Mouse (Mus musculus): ENCODE results near the gene Rfx2.
A peak's percentile ranks its signal among the peaks of the same experiment; 100 is the strongest.

Rfx2 gene

DNA sequence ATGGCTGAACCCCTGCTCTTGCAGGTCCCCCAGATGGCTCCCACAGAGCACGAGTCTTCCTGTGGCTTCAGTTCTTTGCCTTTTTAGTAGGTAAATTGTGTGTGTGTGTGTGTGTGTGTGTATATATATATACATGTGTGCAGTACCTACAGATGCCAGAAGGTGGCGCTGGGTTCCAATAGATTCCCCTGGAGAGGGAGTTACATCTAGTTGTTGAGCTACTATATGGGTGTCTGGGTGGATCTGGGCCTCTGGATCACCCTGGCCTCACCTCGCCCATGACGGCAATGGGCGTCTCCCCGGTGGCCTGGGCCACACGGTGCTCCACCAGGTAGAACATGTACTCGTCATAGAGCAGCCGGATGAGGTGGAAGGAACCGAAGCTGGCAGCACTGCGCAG is 53.2 kb downstream of the Rfx2 start:
- DNase-seq = no peak

DNA sequence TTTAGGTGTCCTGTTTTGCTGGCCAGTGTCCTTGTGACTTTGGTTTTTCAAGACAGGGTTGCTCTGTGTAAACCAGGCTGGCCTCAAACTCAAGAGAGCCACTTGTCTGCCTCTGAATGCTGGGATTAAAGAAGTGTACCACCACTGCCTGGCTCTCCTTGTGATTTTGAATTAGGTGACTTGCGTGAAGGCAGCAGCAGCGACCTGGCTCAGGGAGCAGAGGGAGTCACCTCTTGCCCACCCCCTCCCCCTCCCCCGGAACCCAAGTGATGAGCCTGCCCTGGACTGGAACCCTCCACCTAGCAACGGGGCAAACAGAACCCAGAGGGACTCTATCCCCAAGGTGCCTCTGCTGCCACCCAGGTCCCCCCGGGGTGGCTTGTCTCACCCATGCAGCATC is 60.9 kb downstream of the Rfx2 start, which contains the start of gene Prr22:
Prr22 (plus strand) TSS at position 301 of the 400 bp plus-strand sequence.
- DNase-seq = no peak

DNA sequence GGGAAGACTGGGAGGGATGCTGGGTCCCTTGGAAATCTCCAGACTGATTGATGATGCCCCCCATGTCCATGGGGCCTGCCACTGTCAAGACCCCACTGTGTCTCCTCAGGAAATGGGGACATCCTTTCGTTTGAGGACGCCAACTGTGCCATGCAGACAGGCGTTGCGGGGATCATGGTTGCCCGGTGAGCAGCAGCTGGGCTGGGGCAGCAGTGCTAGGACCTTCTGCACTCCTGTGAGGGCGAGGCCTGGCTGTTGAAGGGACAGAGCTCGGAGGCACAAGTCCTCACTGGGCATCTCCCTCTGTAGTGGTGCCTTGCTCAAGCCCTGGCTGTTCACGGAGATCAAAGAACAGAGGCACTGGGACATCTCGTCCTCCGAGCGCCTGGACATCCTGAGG is 61.9 kb downstream of the Rfx2 start:
- DNase-seq = no peak

DNA sequence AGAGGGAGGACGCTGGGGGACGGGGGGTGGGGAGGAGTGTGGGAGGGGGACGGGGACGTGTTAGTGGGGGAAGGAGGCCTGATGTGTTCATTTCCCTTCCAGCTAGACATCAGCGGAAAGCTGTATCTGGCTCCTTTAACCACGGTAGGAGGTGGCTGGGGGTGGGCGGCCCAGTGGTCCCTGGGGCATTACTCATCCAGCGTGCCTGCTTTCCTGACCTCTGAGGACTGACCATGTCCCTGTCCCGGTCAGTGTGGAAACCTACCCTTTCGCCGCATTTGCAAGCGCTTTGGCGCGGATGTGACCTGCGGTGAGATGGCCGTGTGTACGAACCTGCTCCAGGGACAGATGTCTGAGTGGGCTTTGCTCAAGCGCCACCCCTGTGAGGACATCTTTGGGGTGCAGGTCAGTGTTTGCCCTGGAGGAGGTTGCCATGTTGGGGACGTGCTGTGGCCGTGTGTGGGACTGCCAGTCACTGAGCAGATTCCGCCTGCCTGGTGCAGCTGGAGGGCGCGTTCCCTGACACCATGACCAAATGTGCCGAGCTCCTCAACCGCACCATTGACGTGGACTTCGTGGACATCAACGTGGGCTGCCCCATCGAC is 63.2 kb downstream of the Rfx2 start:
- DNase-seq = no peak

DNA sequence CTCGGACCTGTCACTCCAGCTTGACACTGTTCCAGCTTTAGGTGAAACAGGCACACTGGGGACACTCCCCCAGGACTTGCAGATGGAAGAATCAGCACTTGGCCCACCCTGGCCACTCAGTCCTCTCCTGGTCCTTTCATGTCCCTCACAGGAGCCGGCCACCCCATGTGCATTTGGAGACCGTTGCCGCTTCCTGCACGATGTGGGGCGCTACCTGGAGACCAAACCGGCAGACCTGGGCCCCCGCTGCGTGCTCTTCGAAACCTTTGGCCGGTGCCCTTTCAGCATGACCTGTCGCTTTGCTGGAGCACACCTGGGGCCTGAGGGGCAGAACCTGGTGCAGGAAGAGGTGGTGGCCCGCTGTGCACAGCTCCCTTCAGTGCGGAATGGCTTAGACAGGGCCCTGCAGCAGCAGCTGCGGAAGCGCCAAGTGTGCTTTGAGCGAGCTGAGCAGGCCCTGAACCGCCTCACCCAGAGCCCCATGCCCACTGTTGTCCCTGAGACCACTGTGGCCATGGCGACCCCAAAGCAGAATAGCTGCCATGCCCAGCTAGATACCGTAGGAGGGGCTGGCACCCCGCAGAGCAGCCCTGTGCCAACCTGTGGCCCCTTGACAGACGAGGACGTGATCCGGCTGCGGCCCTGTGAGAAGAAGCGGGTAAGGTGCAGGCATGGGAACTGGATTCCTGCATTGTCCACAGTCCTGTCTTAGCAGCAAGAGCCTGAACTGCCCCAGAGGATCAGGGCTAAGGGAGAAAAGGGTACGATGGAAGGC is 64.0 kb downstream of the Rfx2 start:
- peak in 1 of 2 experiments; percentile 35 for DNase-seq

DNA sequence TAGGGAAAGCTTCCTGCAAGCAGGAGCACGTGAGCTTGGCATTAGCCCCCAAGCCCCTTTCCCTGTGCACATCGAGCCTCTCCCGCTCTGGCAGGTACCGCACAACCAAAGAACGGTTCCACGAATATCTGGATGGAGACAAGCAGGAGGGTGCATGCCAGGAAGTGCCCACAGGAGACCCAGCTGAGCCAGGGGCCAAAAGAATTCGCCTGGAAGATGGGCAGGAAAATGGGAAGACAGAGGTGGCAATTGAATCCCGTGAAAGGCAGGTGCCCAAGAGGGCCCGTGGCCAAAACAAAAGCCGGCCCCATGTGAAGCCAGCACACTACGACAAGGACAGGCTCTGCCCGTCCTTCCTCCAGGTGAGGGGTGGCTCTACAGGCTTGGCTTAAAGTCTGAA is 65.4 kb downstream of the Rfx2 start:
- DNase-seq = no peak

DNA sequence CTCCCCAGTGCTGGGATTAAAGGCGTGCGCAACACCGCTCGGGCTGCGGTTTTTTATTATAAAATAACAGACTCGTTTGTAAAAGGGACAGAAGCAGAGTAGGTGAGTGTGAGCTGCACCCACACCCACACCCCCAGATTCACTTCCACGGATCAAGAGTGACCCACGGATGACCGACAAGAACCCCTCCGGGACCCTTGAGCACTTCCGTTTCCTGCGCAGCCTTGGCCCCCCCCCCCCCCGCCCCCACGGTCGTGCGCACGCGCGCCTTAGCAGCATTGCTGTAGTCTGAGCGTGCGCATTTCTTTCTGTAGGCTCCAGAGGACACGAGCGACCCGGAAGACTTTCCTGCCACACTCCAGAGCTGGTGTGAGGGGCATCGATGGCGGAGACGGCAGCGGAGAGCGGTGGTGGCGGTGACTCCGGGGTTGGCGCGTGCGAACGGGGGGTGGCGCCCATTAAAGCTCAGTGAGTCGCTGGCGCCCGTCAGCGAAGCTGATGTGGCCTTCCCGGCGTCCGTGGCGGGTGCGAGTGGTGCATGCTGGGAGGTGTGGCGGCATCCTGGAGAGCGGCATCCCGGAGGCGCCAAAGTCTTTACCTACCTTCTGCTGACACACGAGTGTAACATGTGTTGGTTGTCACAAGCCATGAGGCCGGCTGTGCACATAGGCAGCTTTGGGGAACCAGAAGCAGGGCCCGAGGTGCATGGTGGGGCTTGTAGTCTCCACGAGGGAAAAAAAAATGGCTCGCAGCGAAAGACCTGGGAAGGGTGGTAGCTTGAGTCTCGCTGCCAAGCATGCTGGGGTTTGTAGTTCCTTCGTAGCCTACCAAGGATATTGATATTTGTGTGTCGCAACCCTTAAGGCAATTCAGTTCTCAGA is 66.1 kb downstream of the Rfx2 start, which contains the start of gene Dus3l:
Dus3l (plus strand) TSS at position 284 of the 881 bp plus-strand sequence.
- peak; percentile 92 for DNase-seq

DNA sequence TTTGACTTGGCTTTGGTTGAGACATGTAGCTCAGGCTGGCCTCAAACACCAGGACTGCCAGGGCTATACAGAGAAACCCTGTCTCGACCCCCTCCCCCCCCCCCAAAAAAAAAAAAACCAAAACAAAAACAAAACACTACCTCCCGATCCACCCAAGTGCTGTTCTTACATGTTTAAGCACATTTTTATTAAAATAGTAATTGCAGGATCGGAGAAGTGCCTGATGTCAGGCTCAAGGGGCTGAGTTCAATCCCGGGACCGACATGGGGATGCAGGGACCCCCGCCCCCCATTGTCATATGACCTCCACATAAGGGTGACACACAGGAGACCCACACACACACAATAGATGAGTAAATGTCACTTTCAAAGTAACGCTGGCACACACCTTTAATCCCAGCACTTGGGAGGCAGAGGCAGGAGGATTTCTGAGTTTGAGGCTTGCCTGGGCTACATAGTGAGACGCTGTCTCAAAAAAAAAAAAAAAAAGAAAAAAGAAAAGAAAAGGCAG is 67.0 kb downstream of the Rfx2 start:
- DNase-seq = peak in 1 of 2 experiments; percentile 41

DNA sequence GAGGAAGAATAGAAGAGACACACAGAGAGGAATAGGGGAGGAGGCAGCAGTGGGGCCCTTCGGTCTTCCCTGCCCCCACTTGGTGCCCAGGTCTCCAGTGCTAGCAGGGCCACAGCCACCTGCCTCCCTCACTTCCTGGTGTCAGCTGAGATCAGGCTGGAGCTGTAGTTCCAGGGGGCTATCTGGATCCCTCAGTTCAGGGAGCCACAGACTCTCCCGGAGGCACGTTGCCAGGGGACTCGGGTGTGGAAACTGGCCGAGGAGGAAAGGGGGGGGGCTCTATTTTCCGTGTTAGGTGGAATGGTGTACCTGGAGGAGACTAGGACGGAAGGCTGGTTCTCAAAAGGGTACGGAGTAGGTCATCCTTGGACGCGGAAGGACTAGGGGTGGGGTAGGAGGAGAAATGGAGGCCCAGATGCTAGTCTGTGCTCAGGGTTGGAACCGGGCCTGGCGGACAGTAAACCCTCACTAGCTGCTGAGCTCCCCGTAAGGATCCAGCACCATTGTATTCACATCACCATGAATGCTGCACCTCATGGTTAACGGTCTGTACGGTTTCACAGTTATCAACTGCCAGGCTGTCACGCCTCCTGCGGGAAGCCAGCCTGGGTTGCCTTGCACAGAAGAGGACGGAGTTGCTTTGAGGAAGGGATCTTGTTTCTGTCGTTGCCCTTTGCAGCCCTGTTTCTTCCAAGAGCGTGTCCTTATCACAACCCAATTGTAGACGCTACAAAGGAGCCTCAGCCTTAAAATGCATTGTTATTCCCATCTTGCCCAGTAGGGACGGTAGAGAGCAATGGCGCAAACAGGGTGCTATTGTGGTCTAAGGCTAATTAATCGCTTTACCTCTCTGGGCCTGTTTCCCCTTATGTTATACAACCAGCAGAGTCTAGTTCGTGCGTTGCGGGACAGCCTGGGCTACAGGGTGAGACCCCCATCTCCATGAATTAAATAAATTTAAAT is 67.8 kb downstream of the Rfx2 start:
- peak; percentile 62 to 77 for DNase-seq

DNA sequence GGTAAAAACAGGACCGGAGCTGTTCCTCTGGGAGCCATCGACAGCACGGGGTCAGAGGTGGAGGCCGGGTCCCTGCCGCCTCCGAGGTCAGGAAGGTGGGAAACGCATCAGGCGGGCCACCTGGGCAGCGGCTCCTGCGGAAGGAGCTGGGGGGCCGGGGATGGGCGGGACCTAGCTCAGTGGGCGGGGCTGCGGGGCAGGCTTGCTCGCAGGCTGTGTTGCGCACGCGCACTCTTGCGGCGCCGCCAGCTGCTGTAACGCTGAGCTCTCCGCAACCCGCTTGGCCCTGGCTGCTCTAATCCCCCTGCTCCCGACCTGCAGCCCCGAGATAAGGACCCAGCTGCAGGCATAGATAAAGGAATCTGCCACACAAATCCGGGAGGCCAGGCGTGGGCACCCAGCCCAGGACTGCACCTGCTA is 68.8 kb downstream of the Rfx2 start:
- peak; percentile 86 to 93 for DNase-seq

DNA sequence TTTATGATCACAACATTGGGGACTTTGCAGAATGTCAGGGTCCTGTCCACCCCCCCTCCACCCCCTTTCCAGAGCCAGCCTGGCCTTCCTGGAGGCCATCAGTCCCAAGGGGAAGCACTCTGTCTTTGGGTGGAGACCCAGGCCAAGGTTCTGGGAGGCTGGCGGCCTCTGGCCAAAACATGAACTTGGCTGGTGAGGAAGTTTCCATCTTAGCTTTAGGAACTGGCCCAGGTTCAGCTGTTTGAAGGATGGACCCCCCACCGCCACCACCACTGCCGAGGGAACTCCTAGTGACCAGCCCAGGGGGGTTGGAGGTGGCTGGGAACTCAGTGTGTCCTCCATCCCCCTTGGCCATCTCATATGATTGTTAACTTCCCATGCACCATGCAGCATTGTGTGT is 69.7 kb downstream of the Rfx2 start:
- DNase-seq = peak in 1 of 2 experiments; percentile 34

DNA sequence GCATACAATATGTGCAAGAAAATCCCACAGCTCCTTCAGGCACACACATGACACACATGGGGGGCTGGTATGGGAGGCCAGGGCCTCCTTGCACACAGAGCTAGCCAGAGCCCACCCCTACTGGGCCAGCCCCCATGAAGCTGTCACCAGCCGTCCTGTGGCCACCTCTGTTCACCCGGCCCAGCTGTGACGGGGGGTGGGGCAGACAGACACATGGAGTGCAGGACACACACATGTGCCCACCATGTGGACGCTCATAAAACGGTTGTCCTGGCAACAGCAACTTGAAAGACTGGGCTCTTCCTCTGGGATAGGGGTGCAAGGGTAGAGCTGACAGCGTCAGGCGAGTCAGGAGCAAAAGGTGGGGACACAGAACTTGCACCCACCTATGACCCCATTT is 71.6 kb downstream of the Rfx2 start:
- DNase-seq = no peak

DNA sequence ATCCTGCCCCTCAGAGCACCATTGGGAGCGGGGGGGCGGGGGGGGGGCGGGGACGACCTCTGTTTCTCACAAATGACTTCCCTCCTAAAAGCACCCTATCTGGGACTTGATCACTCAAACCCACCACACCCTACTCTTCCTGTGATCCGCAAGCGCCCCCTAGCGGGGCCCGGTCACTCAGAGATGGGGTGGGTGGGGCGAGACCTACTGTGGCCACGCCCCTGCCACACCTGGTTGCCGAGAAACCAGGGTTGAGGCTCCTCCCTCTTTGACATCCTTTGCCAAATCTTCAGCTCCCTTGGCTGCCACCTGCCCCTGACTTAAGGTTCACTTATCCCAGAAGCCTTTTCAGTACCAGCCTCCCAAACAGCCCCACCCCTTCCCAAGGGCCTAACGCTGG is 72.7 kb downstream of the Rfx2 start:
- DNase-seq = peak; percentile 52 to 68

DNA sequence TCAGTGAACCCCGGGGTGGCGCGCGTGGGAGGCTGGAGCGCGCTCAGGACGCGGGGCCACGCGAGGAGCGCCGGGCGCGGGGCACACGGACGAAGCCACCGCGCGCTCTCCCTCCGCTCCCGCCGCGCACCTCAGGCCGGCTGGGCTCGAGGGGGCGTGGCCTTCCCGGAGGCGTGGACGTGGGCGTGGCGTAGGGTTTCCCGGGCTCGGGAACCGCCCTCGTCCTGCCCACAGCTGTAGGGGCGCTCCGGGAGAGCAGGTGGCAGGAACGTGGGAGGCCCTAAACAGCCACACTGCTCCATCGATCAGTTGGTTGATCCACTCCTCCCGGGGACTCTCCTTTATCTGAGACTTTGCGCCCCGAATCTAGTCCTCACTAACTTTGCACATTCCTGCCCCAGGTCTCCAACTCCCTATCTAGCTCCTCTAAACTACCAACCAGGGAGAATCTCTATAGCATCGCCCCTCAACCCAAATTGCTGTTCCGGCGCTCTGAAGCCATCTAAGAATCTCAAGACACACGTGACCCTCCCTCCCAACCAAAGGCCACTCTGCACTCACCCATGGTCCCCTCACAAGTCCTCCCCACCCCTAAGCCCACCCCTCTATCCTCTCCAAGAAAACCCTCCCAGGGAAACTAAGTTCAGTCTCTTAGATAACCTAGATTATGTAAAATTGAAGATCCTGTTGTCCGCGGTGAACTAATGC is 73.2 kb downstream of the Rfx2 start, which contains the start of gene Nrtn:
Nrtn (minus strand) TSS at position 115 of the 708 bp plus-strand sequence.
- DNase-seq = peak; percentile 48 to 61

DNA sequence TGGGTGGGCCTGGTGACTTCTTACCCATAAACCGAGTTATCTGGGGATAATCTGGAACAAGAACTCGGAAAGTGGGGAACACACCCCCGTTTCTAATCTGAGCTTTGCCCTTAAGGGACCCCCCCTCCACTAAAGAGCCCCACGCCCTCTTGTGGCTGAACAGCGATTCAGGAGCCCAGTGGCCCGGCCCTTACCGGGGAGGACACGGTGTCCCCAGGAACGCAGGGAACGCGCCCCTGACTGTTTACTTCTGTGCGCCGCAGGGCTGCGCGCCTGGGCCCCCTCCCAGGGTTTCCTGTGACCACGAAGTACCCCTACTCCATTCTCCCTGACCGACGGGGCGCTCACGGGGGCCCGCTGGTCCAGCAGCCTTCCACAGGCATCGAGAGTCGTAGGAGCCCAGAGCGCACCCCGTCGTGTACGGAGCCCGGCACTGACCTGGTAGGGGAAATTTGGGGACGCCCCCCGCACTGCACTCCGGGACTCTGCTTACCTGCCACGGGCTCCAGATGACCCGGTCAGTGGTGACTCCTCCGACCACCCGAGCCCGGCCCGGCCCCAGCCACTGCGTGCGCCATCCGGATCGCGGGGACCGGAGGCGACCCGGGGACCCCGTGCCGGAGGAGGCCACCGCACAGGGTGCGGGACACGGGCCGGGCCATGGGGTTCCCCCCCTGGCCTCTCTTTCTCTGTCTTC is 74.0 kb downstream of the Rfx2 start:
- no peak for DNase-seq

DNA sequence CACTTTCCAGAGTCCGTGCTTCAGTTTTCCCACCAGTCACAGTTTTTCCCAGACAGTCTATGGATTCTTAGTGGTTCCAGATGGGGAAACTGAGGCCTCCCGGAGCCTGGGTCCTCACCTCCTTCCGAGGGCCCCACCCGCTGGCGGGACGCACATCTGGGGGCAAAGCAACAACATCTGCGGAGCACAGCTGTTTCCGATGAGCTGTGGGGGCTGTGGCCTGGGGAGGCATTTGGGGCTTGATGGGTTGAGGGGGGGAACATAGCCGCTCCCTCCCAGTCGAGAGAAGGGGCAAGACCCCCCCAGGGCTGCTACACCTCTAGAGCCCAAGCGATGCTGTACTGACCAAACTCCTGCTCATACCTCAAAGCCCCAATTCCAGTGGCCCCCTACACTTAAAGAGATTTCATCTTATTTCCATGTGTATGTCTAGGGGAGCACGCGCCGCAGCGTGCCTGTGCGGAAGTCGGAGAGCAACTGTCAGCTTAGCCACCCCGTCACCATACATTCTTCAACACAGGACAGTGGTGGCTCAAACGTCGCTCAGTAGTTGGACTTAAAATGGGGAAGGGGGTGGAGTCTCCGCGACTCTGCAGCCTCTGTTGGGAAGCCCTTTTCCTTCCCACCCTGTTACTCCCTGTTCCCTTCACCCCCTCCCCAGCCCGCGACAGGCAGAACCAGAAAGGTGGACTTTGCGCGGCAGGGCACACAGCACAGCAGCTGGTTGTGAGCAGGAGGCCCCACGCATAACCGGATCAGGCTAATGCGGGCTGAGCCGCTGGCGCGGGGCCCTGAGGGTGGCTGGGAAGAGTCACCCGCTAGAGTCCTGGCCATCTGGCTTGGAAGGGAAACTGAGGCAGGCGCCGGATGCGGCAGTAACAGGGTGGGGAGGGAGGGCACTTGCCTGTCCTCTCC is 76.3 kb downstream of the Rfx2 start:
- no peak for DNase-seq

DNA sequence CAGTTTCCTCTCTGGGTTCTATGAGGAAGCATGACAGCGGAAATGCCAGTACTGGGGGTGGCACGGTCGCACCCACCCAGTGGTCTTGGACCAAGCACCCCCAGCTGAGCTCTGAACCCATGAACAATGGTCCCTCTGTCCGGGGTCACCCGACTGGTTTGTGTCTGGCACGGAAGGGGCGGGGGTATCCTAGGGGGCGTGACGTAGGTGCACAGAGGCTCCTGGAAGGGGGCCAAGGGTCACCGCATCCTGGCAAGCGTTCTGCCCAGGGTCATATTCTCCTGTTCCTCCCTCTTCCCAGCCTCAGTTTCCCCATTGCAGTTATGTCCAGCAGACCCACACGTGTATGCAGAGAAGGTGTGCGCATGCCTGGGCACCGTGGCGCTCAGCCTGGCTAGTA is 77.4 kb downstream of the Rfx2 start:
- no peak for DNase-seq

DNA sequence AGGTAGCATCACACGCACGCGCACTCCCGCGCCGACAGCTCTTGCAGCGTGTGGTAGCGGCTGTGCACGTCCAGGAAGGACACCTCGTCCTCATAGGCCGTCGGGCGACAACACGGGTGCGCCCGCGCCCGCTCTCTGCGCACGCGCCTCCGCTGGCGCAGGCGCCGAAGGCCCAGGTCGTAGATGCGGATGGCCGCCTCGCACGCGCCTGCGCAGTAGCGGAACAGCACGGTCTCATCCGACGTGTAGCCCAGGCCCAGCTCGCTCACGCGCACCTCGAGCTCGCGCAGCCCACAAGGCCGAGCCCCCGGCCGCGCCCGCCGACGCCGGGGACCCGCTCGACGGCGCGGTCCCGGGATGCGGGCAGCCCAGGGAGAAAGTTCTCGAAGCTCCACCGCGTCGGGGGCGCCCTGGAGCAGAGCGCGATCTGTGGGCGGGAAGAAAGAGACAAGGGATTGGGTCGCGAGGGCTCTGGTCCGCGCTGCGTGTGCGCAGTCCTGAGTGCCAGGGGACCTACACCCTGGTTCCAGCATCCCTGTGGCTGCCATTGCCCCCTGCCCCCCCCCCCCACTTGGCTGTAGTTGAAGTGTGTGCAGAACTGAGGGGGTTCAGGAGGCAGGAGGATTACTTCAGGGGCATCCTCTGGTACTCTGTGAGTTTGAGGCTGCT is 79.3 kb downstream of the Rfx2 start:
- no peak for DNase-seq

DNA sequence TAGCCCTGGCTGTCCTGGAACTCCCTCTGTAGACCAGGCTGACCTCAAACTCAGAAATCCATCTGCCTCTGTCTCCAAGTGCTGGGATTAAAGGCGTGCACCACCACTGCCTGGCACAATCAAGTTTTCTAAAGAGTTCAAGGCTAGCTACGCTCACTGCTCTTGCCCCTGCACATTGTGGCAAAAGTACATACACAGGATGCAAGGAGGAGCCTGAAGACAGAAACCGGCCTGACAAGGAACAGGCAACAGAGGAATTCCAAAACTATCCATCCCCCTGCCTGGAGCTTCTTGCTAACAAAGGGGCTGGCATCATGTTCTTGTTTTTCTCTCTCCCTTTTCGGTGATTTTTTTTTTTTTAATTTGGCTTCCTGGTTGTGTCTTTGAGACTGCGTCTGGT is 86.6 kb downstream of the Rfx2 start:
- no peak for DNase-seq

All from cerebellum, adult 18-20 months (tissue).